Mouse (Mus musculus) ES-E14 (cell line): ENCODE results near the gene Zfp36. TPM values are rescaled to one million over a fixed set of nuclear protein-coding genes. Genes with fewer than 3 reads are reported as not detected.

Experiments
- DNase-seq: peaks from one replicate; pipeline ENCODE4 v3.0.0-alpha.2; 2013; ENCODE audit warnings: low read depth, low spot score
- H3K27ac ChIP-seq: 2 replicates; pipeline ENCODE4 v1.5.1; 2012; ENCODE audit warnings: low read depth, mild to moderate bottlenecking, low read length, moderate library complexity, mixed read lengths; ENCODE audit not compliant: poor library complexity, insufficient read depth, severe bottlenecking
- H3K36me3 ChIP-seq: 2 replicates; pipeline ENCODE4 v1.6.1; 2012; ENCODE audit warnings: mild to moderate bottlenecking, low read length, moderate library complexity, mixed read lengths; ENCODE audit not compliant: control insufficient read depth, poor library complexity, insufficient read depth, severe bottlenecking
- H3K4me1 ChIP-seq, 2 experiments: fragments of 150-350 bp in 1 of 2; sonication (generic) in 1 of 2; 2 replicates each; pipeline ENCODE4 v1.6.1; 2012; ENCODE audit warnings: low read length in 2 of 2, mild to moderate bottlenecking in 1 of 2, mixed read lengths in 1 of 2; ENCODE audit not compliant: control insufficient read depth in 2 of 2, insufficient read depth in 2 of 2, poor library complexity in 1 of 2
- H3K4me3 ChIP-seq, 2 experiments: fragments of 150-350 bp in 1 of 2; sonication (generic) in 1 of 2; 2 replicates each; pipeline ENCODE4 v1.5.1; 2012; ENCODE audit warnings: low read length in 2 of 2, low read depth in 1 of 2, mild to moderate bottlenecking in 1 of 2, mixed read lengths in 1 of 2; ENCODE audit not compliant: insufficient read depth in 1 of 2, poor library complexity in 1 of 2, severe bottlenecking in 1 of 2
- H3K9ac ChIP-seq: 2 replicates; pipeline ENCODE4 v1.6.1; 2012; ENCODE audit warnings: low read depth, mild to moderate bottlenecking, low read length, mixed read lengths; ENCODE audit not compliant: poor library complexity, insufficient read depth, severe bottlenecking
- H3K9me3 ChIP-seq: fragments of 150-350 bp; sonication (generic); 2 replicates; pipeline ENCODE4 v1.6.1; 2012; ENCODE audit warnings: low read depth, mild to moderate bottlenecking, low read length; ENCODE audit not compliant: control insufficient read depth, insufficient read depth
- CHD2 ChIP-seq: IDR thresholded peaks from 2 replicates; pipeline ENCODE4 v1.6.1; 2014; ENCODE audit warnings: mild to moderate bottlenecking, low read depth, low read length, inconsistent platforms
- HCFC1 ChIP-seq: IDR thresholded peaks from 2 replicates; pipeline ENCODE4 v1.6.1; 2012; ENCODE audit warnings: low read length, inconsistent platforms, borderline replicate concordance; ENCODE audit not compliant: insufficient read depth
- MAFK ChIP-seq: IDR thresholded peaks from 2 replicates; pipeline ENCODE4 v1.6.1; 2014; ENCODE audit warnings: mild to moderate bottlenecking, low read depth, low read length, inconsistent platforms; ENCODE audit not compliant: insufficient read depth
- ZC3H11A ChIP-seq: IDR thresholded peaks from 2 replicates; pipeline ENCODE4 v1.6.1; 2012; ENCODE audit warnings: low read depth, mild to moderate bottlenecking, inconsistent platforms, low read length, borderline replicate concordance
- ZNF384 ChIP-seq: IDR thresholded peaks from 2 replicates; pipeline ENCODE4 v1.6.1; 2012; ENCODE audit warnings: low read depth, low read length, inconsistent platforms
- in situ Hi-C, 2 experiments: fragments of 600-800 bp; cut with MboI; formaldehyde crosslinking; loops; one replicate each; pipeline ENCODE4 v1.15.1; 2025; ENCODE audit warnings: low sequenced_read_pairs in 2 of 2, inconsistent platforms in 1 of 2; ENCODE audit not compliant: unreplicated experiment in 2 of 2
- total RNA-seq: library from RNA; depleted of rRNA; stranded (reverse); fragments of 300-350 nt; gene quantifications from 2 replicates; pipeline ENCODE4 v1.2.3, GENCODE M21; 2012

Gene Zfp36
- total RNA-seq, 1 experiment = 5.0 TPM

DNA sequence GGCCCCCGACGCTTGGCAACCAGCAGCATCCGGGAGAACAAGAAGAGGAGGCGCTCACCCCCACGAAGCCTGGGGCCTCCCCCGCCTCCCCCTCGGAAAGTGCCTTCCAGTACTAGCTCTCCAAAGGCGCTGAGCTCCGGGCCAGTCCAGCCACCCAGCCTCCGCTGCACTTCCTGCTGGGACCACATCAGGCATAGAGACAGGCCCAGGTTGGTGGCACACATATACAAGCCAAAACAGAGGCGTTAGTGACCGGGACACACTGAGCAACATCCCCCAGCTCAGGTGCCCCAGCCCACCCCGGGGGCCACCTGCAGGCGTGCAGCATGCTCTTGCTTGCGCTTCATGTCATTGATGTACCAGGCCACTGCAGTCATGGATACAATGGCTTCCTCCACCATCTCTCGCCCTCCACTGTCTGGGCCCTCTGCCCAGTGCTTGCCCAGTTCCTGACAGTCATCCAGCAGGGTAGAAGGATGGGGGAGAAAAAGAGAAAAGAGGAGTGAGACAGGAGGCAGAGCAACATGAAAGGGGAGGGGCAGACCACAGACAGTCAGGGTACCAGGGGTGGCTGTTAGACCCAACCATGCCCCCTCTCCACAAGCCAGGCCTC is 12.3 kb downstream of the Zfp36 start:
- no peak overlapping the region for H3K4me3 ChIP-seq

DNA sequence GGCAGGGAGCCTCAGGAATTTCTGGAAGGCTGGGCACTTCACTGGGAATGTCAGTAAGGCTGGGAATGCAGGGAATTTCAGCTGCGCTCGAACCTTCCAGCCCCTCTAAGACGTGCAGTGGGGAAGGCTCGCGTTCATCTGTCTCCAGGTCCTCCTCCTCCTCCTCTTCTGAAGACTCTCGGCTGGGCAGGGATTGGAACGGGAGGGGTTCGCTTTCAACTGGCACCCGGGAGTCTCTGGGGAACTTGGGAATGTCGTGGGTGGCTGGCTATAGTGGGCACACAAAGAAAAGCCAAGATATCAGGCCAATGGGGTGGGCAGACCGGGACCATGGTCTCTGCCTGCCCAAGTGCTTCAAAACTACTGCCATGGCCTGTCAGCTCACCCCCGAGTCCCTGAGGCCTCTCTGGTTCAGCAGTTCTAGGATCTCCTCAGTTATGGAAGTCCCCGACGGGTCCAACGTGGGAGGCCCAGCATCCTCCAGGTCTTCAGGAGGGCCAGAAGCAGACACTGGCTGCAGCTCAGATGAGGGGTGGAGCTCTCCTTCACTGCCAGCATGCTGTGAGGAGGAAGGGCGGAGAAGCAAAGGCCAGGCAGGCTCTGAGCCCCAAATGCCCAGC is 17.5 kb downstream of the Zfp36 start:
- TF ChIP-seq HCFC1 (no peak), MAFK (no peak), CHD2 (no peak), ZNF384 (no peak)
- no peak for DNase-seq
- no peak overlapping the region for H3K9ac ChIP-seq
- in situ Hi-C loops = no loop called here
- no peak overlapping the region for H3K27ac ChIP-seq
- peaks cover 15% of the 10 kb centered on the region; the same call in 1 of the 2 replicates for H3K36me3 ChIP-seq
- H3K4me1 ChIP-seq = peaks cover 0 to 13% of the 10 kb centered on the region in 2 experiments; a peak in 2 of 4 replicates
- H3K9me3 ChIP-seq = no peaks in the 10 kb centered on the region
- H3K4me3 ChIP-seq = no peak overlapping the region

More for the DNA sequence above, 12.3 kb downstream of the Zfp36 start:
- in situ Hi-C loops = no loop called here
- H3K4me1 ChIP-seq = peaks cover 0 to 4% of the 10 kb centered on the region in 2 experiments; a peak in 2 of 4 replicates
- TF ChIP-seq ZNF384 = no peak
- no peak for TF ChIP-seq CHD2
- no peaks in the 10 kb centered on the region for H3K9me3 ChIP-seq
- peaks cover 15% of the 10 kb centered on the region; the same call in 1 of the 2 replicates for H3K36me3 ChIP-seq
- DNase-seq = no peak
- no peak overlapping the region for H3K27ac ChIP-seq
- H3K9ac ChIP-seq = no peak overlapping the region

DNA sequence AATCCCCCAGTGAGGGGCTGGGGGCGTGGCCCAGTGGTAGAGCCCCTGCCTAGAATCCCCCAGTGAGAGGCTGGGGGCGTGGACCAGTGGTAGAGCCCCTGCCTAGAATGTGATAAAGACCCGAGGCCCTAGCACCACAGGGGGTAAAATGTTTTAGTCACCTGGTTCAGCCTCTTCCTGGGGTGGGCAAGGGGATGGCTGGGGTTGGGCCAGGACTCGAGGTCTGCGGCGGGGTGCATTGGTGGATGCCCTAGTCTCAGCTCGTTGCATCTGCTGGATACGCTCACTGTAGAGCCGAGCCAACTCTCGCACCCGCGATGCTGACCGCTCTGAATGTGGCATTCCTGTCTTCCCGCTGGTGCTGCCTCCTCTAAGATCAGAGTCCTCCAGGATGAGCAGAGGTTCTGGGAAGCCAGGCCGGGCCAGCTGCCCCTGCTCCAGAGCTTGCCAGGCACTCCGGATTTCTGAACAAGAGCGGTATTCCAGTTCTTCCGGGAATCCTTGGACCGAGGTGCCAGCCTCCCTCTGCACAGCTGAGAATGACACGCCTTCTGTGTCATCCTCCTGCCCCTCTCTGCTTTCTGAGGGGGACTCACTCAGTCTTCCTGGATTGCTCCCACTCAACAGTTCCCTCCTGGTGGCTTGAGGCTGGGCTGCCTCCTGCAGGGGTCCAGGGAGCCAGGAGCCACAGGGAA is 18.3 kb downstream of the Zfp36 start:
- no peak overlapping the region for H3K27ac ChIP-seq
- peaks cover 15% of the 10 kb centered on the region; the same call in 1 of the 2 replicates for H3K36me3 ChIP-seq
- DNase-seq = no peak
- H3K4me1 ChIP-seq = peaks cover 0 to 15% of the 10 kb centered on the region in 2 experiments; a peak in 2 of 4 replicates
- no peaks in the 10 kb centered on the region for H3K9me3 ChIP-seq
- TF ChIP-seq ZC3H11A (no peak), CHD2 (no peak), ZNF384 (no peak), HCFC1 (no peak)
- in situ Hi-C loops = no loop called here
- no peak overlapping the region for H3K4me3 ChIP-seq
- no peak overlapping the region for H3K9ac ChIP-seq

DNA sequence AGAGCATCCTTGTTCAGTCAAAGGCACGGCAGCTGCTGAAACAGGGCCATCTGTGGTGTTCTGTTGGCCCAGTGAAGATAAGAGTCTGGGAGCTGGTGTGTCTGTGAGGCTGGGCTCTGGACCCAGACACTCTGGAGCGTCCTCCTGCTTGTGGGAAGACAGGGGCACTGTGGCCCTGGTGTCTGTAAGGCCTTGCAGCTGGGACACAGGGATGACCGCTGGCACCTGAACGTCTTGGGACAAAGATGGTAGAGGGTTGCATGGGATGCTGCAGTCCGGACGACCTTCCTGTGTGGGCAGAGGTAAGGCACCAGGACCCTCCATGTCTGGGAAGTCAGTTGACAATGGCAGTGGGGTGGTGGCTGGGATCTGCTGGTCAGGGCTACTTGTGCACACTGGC is 19.8 kb downstream of the Zfp36 start:
- H3K27ac ChIP-seq = no peak overlapping the region
- H3K9ac ChIP-seq = no peak overlapping the region
- peaks cover 0 to 15% of the 10 kb centered on the region in 2 experiments; a peak in 2 of 4 replicates for H3K4me1 ChIP-seq
- no peak overlapping the region for H3K4me3 ChIP-seq
- no peaks in the 10 kb centered on the region for H3K9me3 ChIP-seq
- DNase-seq = no peak
- H3K36me3 ChIP-seq = peaks cover 15% of the 10 kb centered on the region; the same call in 1 of the 2 replicates
- in situ Hi-C loops = no loop called here
- no peak for TF ChIP-seq CHD2
- TF ChIP-seq MAFK = no peak
- TF ChIP-seq HCFC1 = no peak
- no peak for TF ChIP-seq ZC3H11A
- no peak for TF ChIP-seq ZNF384
